Mouse (Mus musculus) cerebellum, adult 11 months (tissue): ENCODE data around the gene Slc45a1.

ENCODE experiments used
- DNase-seq: peaks from one replicate; pipeline ENCODE4 v3.0.0; 2022

The Slc45a1 gene

DNA sequence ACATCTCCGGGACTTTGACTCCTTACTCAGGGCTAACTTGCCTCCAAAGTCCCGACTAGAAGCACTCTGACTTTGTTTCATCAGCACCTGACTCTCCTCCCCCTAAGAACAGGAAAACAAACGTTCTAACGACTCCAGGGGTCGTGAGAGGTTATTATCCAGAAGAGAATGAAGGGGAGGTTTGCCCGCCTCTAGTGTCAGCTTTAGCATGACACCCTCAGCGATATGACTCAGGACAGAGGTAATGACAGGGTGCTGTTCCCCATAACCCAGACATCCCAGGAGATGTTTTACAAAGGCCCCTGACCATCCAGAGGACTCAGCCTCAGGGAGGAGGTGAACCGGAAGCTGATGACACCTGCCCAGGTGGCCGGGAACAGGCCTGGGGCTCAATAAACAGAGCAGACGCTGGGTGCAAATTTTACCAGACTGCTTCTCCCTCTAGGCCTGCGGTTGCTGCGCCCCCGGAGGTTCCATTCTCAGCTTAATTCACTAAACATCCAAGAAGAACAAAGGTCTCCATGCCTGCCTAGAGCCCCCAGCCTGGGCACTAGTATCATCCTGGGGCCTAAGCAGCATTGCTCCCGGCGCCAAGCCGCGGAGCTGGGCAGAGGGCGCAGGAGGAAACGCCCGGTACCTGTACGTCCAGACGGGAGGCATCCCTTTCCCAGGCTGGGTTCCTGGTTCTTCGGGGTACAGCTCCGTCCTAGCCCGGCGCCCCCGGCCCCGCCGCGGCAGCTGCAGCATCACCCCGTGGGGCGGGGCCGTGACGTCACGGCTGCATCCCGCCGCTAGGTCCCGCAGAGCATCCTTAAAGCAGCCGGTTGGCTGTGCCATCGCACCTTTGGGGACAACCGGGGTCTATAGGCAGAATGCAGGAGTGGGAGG is at the start of gene Slc45a1:
Gene Slc45a1, minus strand, starts transcription at position 785 of the 888 bp plus-strand sequence.
- DNase-seq, result peak; percentile 51

DNA sequence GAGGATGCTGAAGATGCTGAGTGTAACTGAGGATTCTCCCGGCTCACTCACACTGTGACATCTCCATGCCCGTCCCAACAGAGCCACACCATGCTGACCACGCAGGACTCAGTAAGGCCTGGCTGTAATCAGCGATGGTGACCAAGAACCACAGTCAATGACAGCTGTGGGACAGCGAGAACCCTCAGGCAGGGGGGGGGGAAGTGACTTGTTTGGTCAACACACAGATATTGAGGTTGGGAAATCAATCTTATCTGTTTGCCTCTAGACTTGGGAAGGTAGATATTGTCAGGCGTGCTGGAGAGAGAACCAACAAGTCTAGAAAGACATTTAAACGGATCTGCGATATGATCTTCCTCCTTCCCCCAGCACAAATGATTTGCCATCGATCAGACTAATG is 48.9 kb upstream of the Slc45a1 start:
- no peak for DNase-seq

DNA sequence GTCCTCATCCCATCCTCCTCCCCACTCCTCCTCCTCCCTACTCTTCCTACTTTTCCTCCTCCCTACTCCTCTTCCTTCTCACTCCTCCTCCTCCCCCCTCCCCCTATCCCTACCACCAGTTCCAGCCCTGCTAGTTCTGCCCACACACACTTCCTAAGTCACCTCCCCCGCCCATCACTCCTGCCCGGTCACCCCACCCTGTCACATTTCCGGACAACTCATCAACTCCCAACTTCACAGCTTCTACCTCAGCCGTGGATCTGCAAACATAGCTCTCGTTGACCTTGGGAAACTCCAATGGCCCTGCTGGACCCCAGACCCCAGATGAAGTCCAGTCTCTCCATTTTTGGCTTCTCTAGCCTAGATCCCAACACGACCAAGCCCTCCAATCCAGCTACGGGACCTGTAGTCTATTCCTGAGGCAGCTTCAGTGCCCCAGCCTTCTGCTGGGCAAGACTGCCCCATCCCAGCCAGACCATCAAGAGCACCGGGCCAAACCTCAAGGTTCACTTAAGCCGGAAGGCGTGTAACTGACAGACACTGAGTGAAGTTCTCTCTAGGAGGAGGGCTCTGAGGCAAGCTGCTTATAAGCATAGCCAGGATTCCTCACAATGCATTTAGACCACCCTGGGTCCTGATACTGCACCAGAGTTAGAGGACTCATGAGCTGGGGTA is 42.6 kb upstream of the Slc45a1 start:
- no peak for DNase-seq

DNA sequence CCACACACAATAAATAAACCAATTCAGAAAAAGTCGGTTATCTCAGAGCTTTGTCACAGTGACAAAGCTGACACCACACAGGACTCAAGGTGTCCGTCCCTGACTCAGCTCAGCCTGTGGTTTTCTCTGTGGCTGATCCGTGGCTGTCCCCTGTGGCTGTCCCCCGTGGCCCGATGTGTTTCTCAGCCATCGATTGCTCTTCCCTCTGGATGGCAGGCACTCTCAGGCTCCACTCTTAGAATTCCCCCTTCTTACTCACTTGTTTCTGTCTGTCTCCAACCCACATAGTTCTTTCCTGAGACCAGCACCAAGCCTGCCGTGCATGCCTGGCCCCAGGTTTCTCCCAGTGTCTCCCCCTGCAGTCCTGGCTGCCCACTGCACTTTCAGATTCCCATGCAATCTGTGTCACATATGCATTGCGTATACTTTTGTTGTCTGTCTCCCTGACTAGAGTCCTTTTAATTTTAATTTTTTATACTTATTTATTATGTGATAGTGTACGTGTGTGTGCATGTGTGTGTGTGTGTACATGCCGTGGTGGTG is 41.0 kb upstream of the Slc45a1 start:
- DNase-seq, result no peak

DNA sequence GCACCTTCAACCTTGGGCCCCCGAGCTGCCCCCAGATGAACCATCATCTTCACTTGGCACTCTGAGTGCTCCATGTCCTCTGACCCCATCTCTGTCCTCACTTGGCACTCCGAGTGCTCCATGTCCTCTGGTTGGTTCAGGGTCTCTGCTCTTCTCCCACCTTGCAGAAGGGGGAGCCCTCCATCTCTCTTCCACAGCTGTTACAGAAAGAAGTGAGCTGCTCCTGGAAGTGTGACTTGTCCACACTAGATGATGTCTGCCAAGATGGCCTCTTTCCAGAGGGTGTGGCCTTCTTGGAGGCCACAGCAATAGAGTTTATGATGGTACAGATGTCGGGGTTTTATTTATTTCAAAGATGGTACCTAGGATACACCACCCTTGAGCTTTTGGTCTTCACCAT is 38.8 kb upstream of the Slc45a1 start:
- no peak for DNase-seq

DNA sequence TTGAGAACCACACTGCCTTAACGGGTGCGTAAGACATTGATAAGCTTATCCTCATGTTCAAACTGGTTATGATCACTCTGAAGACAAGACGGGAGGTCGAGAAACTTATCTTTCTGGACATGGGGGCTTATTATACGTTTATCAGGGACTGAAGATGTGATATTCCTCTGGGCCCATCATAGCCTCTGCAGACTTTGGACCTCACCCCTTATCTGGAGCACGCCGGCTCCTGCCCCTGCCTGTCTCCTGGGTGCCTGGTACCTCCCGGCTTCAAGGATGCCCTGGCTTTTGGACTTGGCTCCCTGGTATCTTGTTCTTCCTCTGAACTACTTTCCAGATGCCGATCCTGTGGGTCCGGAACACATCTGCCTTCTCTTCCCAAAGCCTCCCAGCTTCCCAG is 37.6 kb upstream of the Slc45a1 start:
- no peak for DNase-seq

DNA sequence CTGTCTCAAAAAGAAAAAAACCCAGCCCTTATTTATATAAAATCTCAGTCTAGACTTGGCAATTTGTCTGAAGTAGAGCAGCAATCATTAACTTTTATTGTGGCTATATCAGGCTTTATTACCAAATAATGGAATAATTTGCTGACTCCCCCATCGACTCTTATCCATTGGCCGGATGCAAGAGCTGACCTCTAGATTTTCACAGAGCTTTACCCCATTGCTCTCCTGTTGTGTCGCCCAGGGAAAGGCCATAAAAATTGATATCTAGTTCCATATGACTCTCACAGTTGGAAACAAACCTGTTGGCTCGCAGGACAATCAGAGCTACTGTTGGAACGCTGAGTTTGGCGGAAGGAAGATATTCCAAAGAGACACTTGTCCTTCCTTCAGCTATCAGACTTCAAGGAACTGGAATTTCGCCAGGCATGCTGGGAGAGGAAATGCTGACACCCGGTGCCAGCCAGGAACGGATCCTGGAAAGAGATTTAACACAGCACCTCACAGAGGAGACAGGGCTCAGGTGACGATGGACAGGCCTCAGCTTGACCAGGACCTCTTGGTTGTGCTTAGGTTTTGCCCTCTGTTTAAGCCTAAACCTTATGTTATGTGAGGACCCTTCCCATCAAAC is 35.3 kb upstream of the Slc45a1 start:
- no peak for DNase-seq

DNA sequence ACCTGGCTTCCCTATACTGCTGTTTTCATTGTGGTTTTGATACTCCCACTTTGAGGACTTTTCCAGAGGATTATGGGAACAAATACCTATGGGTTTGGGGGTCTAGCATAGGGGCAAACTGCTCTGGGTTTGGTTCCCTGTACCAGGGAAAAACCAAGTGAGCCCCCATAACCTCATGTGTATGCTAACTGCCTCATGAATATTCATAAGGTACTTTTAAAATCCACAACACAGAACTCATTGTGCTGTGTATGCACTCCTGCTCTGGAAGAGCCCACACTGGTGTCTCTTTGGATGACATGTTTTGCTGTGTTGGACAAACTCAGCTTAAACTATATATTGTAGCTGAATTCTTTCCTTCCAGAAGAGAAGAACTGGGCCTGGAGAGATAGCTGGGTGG is 34.6 kb upstream of the Slc45a1 start:
- no peak for DNase-seq

DNA sequence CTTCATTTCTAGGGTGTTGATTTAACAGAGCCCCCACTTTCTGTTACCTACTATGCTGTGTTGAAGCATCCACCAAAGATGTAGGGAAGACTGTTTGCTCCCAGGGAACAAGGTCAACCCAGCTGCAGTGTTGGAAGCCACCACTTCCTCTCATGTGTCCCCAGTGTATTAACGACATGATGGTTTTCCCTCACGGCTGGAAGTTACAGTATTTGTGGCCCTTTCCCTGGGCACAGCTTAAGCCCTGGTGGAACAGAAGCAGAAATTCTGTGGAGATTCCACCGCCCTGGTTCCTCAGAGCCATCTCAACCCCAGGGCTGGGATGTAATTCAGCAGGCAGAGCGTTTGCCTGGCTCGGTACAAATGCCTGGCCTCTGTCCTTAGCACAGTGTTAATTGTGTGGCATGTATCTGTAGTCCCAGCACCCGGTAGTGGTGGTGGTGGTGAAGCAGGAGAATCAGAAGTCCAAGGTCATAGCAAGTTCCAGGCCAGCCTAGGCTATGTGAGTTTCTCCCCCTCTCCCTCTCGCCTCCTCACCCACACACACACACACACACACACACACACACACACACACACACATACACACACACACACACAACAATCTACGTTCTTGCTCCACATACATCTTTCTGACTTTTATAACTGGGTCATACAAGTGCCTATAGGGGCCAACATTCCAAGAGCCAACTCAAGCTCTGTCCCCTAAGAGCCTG is 34.0 kb upstream of the Slc45a1 start:
- no peak for DNase-seq

DNA sequence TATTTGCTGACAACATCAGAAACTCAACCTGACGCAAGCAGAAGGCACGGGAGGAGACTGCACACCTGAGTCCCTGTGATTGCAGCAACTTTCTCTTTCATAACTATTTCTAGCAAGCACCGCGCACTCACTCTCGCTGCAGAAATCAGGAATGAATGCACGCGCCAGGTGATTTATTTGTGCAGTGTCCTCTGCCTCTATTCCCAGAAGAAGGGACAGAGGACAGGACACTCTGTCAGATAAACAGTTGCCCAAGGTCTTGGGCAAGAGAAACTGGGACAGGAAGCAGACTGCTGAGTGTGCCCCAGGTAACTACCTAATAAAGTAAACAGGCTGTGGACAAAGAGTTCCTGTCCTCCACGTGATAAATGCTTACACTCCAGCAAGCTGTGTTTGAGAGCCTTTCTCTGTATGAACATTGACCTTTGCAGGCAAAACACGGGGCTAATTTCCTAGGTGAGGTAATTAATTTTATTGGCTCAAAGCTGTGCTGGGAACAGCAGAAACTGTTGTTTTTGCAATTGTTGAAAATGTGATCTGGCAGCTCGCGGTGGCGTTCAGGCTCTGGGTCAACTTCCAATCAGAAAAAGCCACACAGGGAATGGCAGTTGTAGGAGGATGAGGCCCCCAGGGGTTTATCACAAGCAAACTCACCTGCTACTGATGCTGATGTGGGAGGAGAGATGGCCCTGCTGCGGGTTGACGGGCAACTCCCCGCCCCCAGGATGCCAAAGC is 33.2 kb upstream of the Slc45a1 start:
- DNase-seq, result no peak

DNA sequence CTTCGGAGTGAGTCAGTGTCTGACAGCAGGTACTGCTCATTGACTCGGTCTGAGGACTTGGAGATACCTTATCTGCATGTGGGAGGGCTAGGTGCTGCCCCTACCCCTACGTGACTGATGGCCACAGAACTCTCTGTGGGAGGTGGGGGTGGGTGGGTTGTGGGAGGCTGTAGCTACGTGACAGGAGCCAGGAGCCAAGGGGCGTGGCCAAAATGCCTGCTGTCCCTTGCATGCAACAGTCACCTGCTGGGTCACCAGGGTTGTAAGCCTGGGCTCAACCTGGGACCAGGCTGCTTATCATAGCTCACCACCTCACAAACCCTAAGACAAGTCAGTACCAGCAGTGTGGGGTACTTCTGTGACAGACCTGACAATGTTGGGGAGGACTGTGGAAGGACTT is 28.4 kb upstream of the Slc45a1 start:
- no peak for DNase-seq

DNA sequence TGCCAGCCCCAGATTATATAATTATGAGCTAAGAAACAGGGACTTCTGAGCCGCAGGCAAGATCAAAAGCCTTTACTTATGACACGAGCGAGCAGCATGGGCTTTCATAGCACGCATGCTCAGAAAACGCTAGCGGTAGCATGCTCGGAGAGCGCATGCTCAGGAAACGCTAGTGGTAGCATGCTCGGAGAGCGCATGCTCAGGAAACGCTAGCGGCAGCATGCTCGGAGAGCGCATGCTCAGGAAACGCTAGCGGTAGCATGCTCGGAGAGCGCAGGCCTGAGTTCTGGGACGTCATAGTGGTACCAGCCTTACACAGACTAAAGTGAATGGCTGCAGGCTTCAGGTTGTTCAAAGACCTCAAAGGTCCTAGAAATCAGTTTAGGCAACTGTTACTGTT is 26.8 kb upstream of the Slc45a1 start:
- no peak for DNase-seq

DNA sequence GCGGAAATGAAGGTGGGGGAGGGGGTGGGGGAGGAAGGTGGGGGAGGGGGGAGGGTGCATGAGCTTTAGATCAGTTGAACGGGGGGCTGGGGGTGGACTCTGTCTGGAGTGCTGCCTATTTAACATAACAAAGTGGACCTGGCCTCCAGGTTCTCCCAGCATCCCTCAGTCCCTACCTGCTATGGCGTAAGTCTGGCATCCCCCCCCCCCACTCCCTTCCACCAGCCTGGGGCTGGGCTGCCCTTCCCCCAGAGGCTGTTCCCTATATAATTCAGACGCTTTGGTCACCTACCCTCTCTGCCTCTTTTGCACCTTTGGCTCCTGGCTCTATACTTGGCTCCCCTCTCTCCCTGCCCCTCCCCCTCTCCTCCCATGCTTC is 25.9 kb upstream of the Slc45a1 start:
- no peak for DNase-seq

DNA sequence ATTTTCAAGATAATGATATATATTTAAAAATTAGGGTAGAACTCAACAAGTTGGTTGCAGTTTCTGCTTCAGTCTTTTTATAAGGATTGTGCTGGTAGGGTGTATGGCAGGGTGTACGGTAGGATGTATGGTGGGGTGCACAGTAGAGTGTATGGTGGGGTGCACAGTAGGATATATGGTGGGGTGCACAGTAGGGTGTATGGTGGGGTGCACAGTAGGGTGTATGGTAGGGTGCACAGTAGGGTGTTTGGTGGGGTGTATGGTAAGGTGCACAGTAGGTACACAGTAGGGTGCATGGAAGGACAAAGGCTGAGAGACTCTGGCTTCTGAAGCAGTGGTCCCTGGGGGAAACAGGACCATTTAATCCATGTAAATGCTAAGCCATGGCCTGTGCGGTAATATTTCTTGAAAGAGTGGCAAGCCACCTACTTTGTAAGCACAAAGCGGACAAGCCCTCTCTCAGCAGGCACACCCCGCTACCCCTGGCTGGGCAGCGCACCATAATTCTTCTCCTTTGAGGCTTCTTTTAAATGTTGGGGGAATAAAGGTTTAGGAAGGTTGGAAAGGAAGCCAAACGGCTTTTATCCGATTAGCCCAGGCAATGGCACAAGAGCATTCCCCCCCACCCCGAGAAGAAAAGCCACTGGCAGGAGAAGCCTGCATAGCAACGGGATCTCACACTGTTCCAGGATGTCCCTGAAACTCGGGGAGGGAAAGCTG is 25.3 kb upstream of the Slc45a1 start:
- no peak for DNase-seq

DNA sequence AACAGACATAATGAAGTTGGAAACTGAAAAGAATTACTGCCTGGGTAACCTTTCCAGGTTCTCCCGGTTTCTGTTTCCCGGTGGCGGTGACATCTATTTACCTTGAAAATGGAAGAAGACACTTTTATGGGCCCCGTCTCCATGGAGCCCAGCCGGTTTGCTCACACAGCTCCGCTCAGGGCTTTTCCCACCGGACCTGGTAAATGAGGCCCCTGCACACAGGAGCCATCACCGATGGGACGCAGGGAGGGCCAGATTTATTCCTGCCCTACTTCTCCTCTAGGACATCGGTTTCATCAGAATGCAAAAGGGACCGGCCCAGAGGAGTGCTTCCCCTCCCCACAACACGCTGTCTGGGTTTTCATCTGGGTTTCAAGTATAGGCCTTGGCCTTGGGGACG is 24.1 kb upstream of the Slc45a1 start:
- DNase-seq, result no peak

DNA sequence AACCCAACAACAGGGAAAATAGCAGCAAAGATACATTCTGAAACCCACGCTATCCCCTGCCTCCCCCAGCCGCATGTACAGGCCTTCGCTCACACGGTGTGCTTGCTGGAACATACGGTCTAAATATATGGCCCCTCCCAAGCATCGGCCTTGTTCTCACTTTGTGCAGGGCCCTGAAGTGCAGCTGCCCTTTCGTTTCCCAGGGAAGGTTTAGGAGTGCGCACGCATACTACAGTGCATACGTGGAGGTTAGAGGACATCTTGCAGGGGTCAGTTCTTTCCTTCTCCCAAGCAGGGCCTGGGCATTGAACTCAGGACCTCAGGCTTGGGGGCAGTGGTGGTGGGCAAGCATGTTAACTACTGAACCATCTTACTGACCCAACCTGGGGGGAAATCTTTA is 23.3 kb upstream of the Slc45a1 start:
- no peak for DNase-seq

DNA sequence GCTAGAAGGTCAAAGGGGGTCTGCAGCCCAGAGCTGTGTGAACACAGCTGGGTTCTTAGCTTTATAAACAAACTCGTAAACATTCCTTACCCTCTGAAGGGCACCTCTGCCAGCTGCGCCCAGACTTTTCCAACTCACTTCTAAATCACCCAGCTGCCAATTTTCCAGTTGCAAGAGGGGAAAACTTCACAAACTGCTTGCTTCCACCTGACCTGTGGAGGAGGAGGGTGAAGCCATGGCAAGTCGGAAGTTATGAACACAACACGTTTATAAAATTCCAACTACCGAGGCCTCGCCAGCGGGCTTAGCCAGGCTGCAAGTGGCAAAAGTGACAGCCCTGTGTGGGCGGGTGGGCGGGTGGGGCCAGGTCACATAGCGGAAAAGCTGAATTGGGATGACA is 13.8 kb upstream of the Slc45a1 start:
- no peak for DNase-seq

DNA sequence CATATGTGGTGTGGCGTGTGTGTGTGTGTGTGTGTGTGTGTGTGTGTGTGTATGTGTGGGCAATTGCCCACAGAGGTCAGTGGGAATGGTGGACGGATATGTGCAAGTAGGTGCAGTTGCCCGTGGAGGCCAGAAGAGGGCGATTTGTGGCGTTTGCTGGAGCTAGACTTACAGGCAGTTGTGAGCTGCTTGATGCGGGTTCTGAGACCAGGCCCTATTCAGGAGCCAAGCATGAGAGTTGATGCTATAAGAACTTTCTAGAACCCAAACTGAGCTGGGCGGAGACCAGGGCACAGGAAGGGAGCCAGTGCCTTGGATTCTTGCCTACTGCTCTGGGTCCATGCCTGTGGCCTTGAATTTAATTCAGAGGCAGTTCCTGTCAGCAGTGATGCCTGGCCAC is 12.8 kb upstream of the Slc45a1 start:
- no peak for DNase-seq

DNA sequence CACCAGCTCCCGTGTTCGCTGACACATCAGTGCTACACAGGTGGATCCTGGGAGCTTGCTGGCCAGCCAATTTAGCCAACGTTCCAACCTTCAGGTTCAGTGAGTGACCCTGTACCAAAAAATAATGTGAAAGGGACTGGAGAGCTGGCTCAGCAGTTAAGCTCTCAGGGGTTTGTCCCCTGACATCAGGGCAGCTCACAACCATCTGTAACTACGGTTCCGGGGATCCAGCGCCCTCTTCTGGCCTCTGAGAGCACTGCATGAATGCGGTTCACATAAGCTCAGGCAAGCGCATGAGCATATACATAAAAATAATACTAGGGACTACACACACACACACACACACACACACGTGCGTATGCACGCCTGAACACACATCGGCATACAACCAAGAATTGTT is 11.2 kb upstream of the Slc45a1 start:
- no peak for DNase-seq

DNA sequence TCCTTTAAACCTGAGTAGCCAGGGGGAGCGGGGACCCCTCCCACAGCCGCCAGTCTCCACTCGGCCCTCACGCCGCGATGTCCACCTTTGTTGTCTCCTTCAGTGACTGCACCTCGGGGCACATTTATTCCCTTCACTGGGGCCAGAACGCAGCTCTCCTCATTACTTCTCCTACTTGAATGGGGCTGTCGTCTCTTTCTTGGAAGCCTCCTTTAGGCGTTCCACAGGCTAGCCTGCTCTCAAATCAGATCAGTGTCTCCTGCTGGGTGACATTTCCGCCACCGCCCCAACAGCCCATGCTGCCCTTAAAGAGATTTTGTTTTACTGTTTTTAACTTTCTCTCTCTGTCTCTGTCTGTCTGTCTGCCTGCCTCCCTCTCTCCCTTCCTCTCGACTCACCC is 9.9 kb upstream of the Slc45a1 start:
- DNase-seq, result no peak

DNA sequence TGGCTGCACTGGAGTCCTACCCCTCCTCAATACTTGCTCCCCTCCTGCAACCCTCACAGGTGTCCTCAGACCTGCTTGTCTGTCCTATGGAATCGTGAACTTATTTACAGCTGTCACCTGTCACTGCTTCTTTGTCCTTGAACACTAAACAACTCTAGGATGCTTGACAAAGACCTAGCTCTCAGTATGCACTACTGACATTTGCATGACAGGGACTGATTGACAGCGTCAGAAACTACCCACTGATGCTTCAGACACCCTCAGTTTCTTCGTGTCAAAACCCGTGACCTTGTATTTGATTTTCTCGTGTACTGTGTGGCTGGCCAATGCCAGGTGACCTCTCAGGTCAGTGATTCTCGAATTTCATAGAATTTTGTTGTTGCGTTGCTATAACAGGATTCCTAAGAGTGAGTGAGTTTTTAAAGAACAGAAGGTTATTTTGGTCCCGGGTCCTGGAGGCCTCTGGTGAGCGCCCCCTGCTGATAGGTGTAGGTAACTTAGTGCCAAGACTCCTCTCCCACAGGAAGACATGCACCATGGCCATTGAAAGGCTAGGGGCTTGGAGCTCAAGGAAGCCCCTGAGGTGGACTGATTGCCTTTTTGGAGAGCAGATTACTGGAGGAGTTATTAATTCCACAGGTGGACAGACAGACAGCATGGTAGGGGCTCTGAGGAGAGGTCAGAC is 8.1 kb upstream of the Slc45a1 start:
- no peak for DNase-seq
